Mouse (Mus musculus) ES-Bruce4 (cell line): Measurements from ENCODE around the gene Coro2a.

Experiments used
- CTCF ChIP-seq: IDR thresholded peaks from one replicate; pipeline ENCODE4 v1.8.1; 2011; ENCODE audit warnings: low read depth, low read length
- EP300 ChIP-seq: IDR thresholded peaks from 2 replicates; pipeline ENCODE4 v1.6.1; 2011; ENCODE audit warnings: low read depth, low read length; ENCODE audit not compliant: insufficient read depth
- POLR2A ChIP-seq: IDR thresholded peaks from one replicate; pipeline ENCODE4 v1.8.1; 2011; ENCODE audit warnings: low read length; ENCODE audit not compliant: insufficient read depth

DNA sequence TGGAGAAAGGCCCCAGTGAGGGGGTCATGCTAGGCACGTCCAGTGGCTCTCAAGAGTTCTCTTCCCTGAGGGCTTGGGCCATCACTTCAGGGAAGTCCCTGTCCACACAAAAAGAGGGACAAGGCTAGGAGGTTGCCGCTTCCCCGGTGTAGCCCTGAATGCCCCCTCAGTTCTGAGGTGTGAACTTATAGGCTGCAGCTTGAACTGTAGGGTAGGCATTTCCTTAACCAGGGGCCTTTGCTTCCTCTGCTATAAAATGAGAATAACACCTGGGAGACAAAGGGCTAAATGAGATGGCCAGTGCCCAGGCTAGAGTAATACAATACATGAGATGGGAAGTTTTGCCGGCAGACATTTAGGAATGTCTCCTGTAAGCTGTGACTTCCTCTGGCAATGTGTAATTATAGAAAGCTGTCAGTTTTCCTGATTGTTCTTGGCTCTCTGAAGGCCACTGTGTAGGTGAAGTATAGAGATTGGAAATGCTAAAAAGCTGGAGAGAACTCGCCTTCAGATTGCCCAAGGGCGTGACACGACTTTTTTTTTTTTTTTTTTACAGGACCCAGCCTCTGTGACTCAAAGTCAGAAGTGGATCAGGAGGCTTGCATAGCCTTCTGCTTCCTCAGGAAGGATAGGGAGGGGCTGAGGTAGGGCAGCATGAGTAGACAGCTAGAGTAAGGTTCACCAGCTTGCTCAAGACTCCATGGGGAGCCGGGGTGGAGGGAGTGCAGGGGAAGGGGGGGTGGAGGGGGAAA lies 41.1 kb upstream of the Coro2a start:
- TF ChIP-seq CTCF = no peak
- TF ChIP-seq POLR2A = no peak
- TF ChIP-seq EP300 = no peak
